8 mouse cellular contexts compared by ENCODE assay signal in the genomic region with DNA sequence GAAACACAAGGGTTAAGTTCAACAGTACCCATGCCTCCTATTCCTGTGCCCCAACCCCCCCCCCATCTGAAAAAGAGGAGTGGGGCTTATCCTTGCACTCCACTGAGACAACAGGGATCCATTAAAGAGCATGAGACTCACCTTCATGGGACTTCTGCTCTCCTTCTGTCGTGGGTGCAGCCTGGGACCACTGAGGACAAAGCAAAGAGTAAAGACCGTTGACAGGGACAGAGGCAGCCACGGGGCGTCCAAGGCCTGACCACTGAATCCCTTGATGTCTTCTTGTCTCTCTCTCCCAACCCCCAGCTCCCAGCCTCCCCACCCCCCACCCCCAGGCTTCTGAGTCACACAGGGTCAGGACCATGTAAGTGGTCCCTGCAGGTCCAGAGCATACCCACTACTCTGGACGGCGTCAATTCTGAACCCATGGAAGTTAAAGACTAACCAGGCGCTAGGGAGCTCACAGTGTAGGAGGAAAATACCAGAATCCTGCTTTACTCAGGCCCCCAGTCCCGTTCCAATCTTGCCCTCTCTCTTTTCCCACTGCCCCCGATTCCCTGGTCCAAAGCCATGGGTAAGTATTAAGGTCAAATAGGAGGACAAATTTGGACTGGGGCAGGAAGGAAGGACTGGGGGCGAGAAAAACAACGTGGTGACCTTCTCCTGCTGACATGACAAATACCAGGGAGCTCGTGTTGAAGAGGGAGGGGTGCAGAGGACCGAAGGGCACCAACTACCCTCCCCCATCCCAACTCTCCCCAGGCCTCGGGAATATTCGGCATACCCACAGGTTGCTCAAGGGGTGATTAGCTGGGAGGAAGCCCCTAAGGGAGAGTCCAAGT. TPM values are rescaled to one million over a fixed set of nuclear protein-coding genes. Genes with fewer than 3 reads are reported as not detected.
DNase-seq lines count a peak whose midpoint lies in the region; ATAC-seq and TF ChIP-seq lines count a peak whose summit lies in the region.

No protein-coding gene starts in this region.

- no peaks in the 10 kb centered on the region for H3K9me3 ChIP-seq in hindbrain, embryonic 11.5 days (ENCODE audit: control insufficient read depth, low read length)
- H3K9me3 ChIP-seq in limb, embryonic 14.5 days (ENCODE audit: control insufficient read depth, low read length) = no peaks in the 10 kb centered on the region
- no peaks in the 10 kb centered on the region for H3K9me3 ChIP-seq in stomach, embryonic 15.5 days

- peak overlapping the region; percentile 89 for H3K4me2 ChIP-seq in hindbrain, embryonic 11.5 days (replicated peaks; ENCODE audit: low read depth, low read length)
- peak overlapping the region; percentile 67 for H3K4me2 ChIP-seq in limb, embryonic 14.5 days (replicated peaks; ENCODE audit: low read depth, low read length, severe bottlenecking)
- H3K4me2 ChIP-seq in stomach, embryonic 15.5 days = peak overlapping the region; percentile 78

- ATAC-seq in hindbrain, embryonic 11.5 days (ENCODE audit: low FRiP score) = no peak
- ATAC-seq in limb, embryonic 14.5 days (ENCODE audit: low FRiP score, low read depth) = no peak
- ATAC-seq in stomach, embryonic 15.5 days (ENCODE audit: insufficient read depth, low FRiP score, low read depth) = no peak

- H3K36me3 ChIP-seq in hindbrain, embryonic 11.5 days (ENCODE audit: control insufficient read depth, insufficient read depth, low read length) = peaks cover 6% of the 10 kb centered on the region; the same call in 1 of the 2 replicates
- peaks cover 40% of the 10 kb centered on the region for H3K36me3 ChIP-seq in limb, embryonic 14.5 days (ENCODE audit: control insufficient read depth, insufficient read depth, low read length)
- H3K36me3 ChIP-seq in stomach, embryonic 15.5 days = peaks cover 21% of the 10 kb centered on the region
- H3K36me3 ChIP-seq in thymus, adult 2 months (ENCODE audit: control insufficient read depth, insufficient read depth, low read length) = no peaks in the 10 kb centered on the region

- H3K27ac ChIP-seq in bone marrow macrophage, adult 2 months (ENCODE audit: insufficient read depth, low read depth, low read length) = no peak overlapping the region
- H3K27ac ChIP-seq in hindbrain, embryonic 11.5 days (ENCODE audit: low read depth, low read length) = peak overlapping the region; percentile 90; the same call in 1 of the 2 replicates
- H3K27ac ChIP-seq in limb, embryonic 14.5 days (replicated peaks; ENCODE audit: low read depth, low read length) = peak overlapping the region; percentile 71; the same call in 1 of the 2 replicates
- peak overlapping the region; percentile 97 for H3K27ac ChIP-seq in stomach, embryonic 15.5 days
- no peak overlapping the region for H3K27ac ChIP-seq in thymus, adult 2 months (ENCODE audit: control insufficient read depth, insufficient read depth, low read length)

- no peak for TF ChIP-seq CTCF in bone marrow macrophage, adult 2 months (IDR thresholded peaks at IDR 0.05; ENCODE audit: low read depth, low read length)
- TF ChIP-seq CTCF in thymus, adult 2 months (IDR thresholded peaks at IDR 0.05; ENCODE audit: borderline replicate concordance, control insufficient read depth, extremely low read depth, insufficient read depth, low read length, poor library complexity) = no peak

- peak overlapping the region; percentile 94; the same call in 1 of the 2 replicates for H3K9ac ChIP-seq in hindbrain, embryonic 11.5 days (ENCODE audit: low read depth, low read length)
- H3K9ac ChIP-seq in limb, embryonic 14.5 days (ENCODE audit: low read depth, low read length, severe bottlenecking) = peak overlapping the region; percentile 88
- H3K9ac ChIP-seq in stomach, embryonic 15.5 days = peak overlapping the region; percentile 93; the same call in 1 of the 2 replicates

- 17% methylated on average over 15 of the region's 15 CpGs for WGBS in hindbrain, embryonic 11.5 days
- WGBS in limb, embryonic 14.5 days = 18% methylated on average over 13 of the region's 15 CpGs
- 19% methylated on average over 15 of the region's 15 CpGs for WGBS in stomach, embryonic 15.5 days
- WGBS in thymus, adult 2 months = 82% methylated on average over 15 of the region's 15 CpGs

- H3K27me3 ChIP-seq in hindbrain, embryonic 11.5 days (ENCODE audit: control insufficient read depth, insufficient read depth, low read length) = no peaks in the 10 kb centered on the region
- no peaks in the 10 kb centered on the region for H3K27me3 ChIP-seq in limb, embryonic 14.5 days (ENCODE audit: control insufficient read depth, insufficient read depth, low read length)
- H3K27me3 ChIP-seq in stomach, embryonic 15.5 days (replicated peaks) = no peaks in the 10 kb centered on the region
- no peaks in the 10 kb centered on the region; the same call in 1 of the 2 replicates for H3K27me3 ChIP-seq in thymus, adult 2 months (ENCODE audit: control insufficient read depth, insufficient read depth, low read length)

- no peak for TF ChIP-seq POLR2A in bone marrow macrophage, adult 2 months (IDR thresholded peaks at IDR 0.05; ENCODE audit: borderline replicate concordance, low read depth, low read length)
- TF ChIP-seq POLR2A in limb, embryonic 14.5 days (IDR thresholded peaks at IDR 0.05; ENCODE audit: borderline replicate concordance, extremely low read depth, insufficient read depth, insufficient read length) = no peak
- no peak for TF ChIP-seq POLR2A in thymus, adult 2 months (IDR thresholded peaks at IDR 0.05; ENCODE audit: control insufficient read depth, extremely low read depth, insufficient read depth, low read length, poor library complexity)

- H3K4me1 ChIP-seq in bone marrow macrophage, adult 2 months (ENCODE audit: control insufficient read depth, insufficient read depth, low read length) = peaks cover 25% of the 10 kb centered on the region
- peaks cover 19% of the 10 kb centered on the region for H3K4me1 ChIP-seq in hindbrain, embryonic 11.5 days (replicated peaks; ENCODE audit: control insufficient read depth, insufficient read depth, low read length)
- peaks cover 42% of the 10 kb centered on the region for H3K4me1 ChIP-seq in limb, embryonic 14.5 days (ENCODE audit: control insufficient read depth, insufficient read depth, low read length)
- H3K4me1 ChIP-seq in stomach, embryonic 15.5 days = peaks cover 45% of the 10 kb centered on the region
- peaks cover 28% of the 10 kb centered on the region for H3K4me1 ChIP-seq in thymus, adult 2 months (replicated peaks; ENCODE audit: control insufficient read depth, insufficient read depth, low read length)

- intact Hi-C loops in left cerebral cortex, postnatal 25 days (cut with DNase I) = no loop called here

- H3K4me3 ChIP-seq in bone marrow macrophage, adult 2 months (ENCODE audit: insufficient read depth, low read length) = peak overlapping the region; percentile 93
- H3K4me3 ChIP-seq in hindbrain, embryonic 11.5 days (ENCODE audit: low read depth, low read length) = peak overlapping the region; percentile 90
- peak overlapping the region; percentile 93 for H3K4me3 ChIP-seq in limb, embryonic 14.5 days (replicated peaks; ENCODE audit: low read length)
- H3K4me3 ChIP-seq in stomach, embryonic 15.5 days (replicated peaks) = peak overlapping the region; percentile 84
- no peak overlapping the region for H3K4me3 ChIP-seq in thymus, adult 2 months (ENCODE audit: control insufficient read depth, insufficient read depth, low read length)

- peak; percentile 19 for DNase-seq in cerebellum, adult 8-10 months
- no peak for DNase-seq in cerebellum, adult 11 months
- DNase-seq in hindbrain, embryonic 11.5 days (ENCODE audit: low spot score) = peak; percentile 31
- no peak for DNase-seq in limb, embryonic 14.5 days (ENCODE audit: low spot score)
- no peak for DNase-seq in thymus, adult 2 months
- no peak for DNase-seq in left cerebral cortex, postnatal 25 days (ENCODE audit: low spot score in 2 of 2)

RNA-seq across cellular contexts. Expression of gene Vegfa, which starts 3.7 kb away (rescaled TPM):
- 53.8 and 58.0 TPM in 2 replicates for polyA plus RNA-seq in bone marrow macrophage, adult 2 months (2012; ENCODE audit: insufficient read depth, insufficient read length, missing spikeins)
- 2.6 and 6.2 TPM in 2 replicates for polyA plus RNA-seq in hindbrain, embryonic 11.5 days (2014; fragmentation: Nextera tagmentation; extraction: Ambion mirVana)
- polyA plus RNA-seq in limb, embryonic 14.5 days (2012; rRNA removed) = 306 and 353 TPM in 2 replicates
- polyA plus RNA-seq in limb, embryonic 14.5 days (2014; fragmentation: Nextera tagmentation; extraction: Ambion mirVana) = 5.3 and 6.0 TPM in 2 replicates
- polyA plus RNA-seq in stomach, embryonic 15.5 days (2015; fragmentation: Nextera tagmentation; extraction: Ambion mirVana) = 4.9 and 5.7 TPM in 2 replicates
- 50.3 and 65.2 TPM in 2 replicates for polyA plus RNA-seq in thymus, adult 2 months (2012; rRNA removed)
- 100 to 1,000 TPM in 1 of 2 experiments, 10 to 100 TPM in 1; 92.0 to 100 TPM for total RNA-seq in left cerebral cortex, postnatal 25 days (2021)

Comparison
In these comparisons a context has a peak if more than half of its experiments do, and no peak if none do; other contexts are left out.
1. DNase-seq: peak in cerebellum, adult 8-10 months (single experiment) and hindbrain, embryonic 11.5 days (single experiment); none in cerebellum, adult 11 months (single experiment), limb, embryonic 14.5 days (single experiment), thymus, adult 2 months (single experiment) and left cerebral cortex, postnatal 25 days (0 of 2).
2. H3K27ac ChIP-seq: peak in hindbrain, embryonic 11.5 days (single experiment), limb, embryonic 14.5 days (single experiment) and stomach, embryonic 15.5 days (single experiment); none in bone marrow macrophage, adult 2 months (single experiment) and thymus, adult 2 months (single experiment).
3. Peak in every context shown above with its lines, with median percentiles within 50 percentile points of each other: H3K4me2 ChIP-seq and H3K9ac ChIP-seq.